Mouse (Mus musculus) lung, embryonic 14.5 days (tissue): ENCODE measurements at regions not wholly inside any gene's neighbourhood (a gene's known extent, or its start where the extent isn't known, plus 50 kb on each side); places are given as distances from the start of the nearest gene placed in this dataset.
A peak's percentile ranks its signal among the peaks of the same experiment; 100 is the strongest.

Source experiments
- ATAC-seq: fragments of 200-750 bp; cut with Nextera tagmentation; 2 replicates; pipeline ENCODE4 v1.8.0; 2017; ENCODE audit warnings: mild to moderate bottlenecking, moderate TSS enrichment, moderate library complexity; ENCODE audit not compliant: insufficient read depth
- DNase-seq: peaks from one replicate; pipeline ENCODE4 v3.0.0-alpha.2; 2015
- H3K27ac ChIP-seq: fragments of 300-500 bp; sonication (generic); 2 replicates; pipeline ENCODE4 v1.5.1; 2014; ENCODE audit warnings: low read depth, mild to moderate bottlenecking, moderate library complexity
- H3K27me3 ChIP-seq: fragments of 300-500 bp; sonication (generic); 2 replicates; pipeline ENCODE4 v1.6.1; 2014; ENCODE audit warnings: low read length, control low read depth; ENCODE audit not compliant: insufficient read depth
- H3K36me3 ChIP-seq: fragments of 300-500 bp; sonication (generic); 2 replicates; pipeline ENCODE4 v1.6.1; 2014; ENCODE audit warnings: control low read depth; ENCODE audit not compliant: insufficient read depth
- H3K4me1 ChIP-seq: fragments of 300-500 bp; sonication (generic); 2 replicates; pipeline ENCODE4 v1.6.1; 2014; ENCODE audit warnings: antibody characterized with exemption, control low read depth; ENCODE audit not compliant: insufficient read depth
- H3K4me2 ChIP-seq: fragments of 300-500 bp; sonication (generic); 2 replicates; pipeline ENCODE4 v1.6.1; 2014; ENCODE audit warnings: mild to moderate bottlenecking
- H3K4me3 ChIP-seq: fragments of 300-500 bp; sonication (generic); 2 replicates; pipeline ENCODE4 v1.5.1; 2014; ENCODE audit warnings: low read depth, low read length
- H3K9ac ChIP-seq: fragments of 300-500 bp; sonication (generic); 2 replicates; pipeline ENCODE4 v1.6.1; 2014
- H3K9me3 ChIP-seq: fragments of 300-500 bp; sonication (generic); 2 replicates; pipeline ENCODE4 v1.6.1; 2016; ENCODE audit warnings: low read depth, low read length, control low read depth
- CTCF ChIP-seq: IDR thresholded peaks from 2 replicates; pipeline ENCODE4 v1.5.1; 2016; ENCODE audit warnings: antibody characterized with exemption, low read depth
- WGBS: fragments of 180-500 bp; shearing (Covaris S2); extraction: QIAGEN DNeasy Blood & Tissue Kit; methylation state at CpG from one replicate; pipeline ENCODE4 v1.1.7; 2014; 5-methylcytosine and 5-hydroxymethylcytosine counted together

- no peak for TF ChIP-seq CTCF
- DNase-seq = peak; percentile 16
- ATAC-seq = no peak
- no peaks in the 10 kb centered on the region for H3K4me1 ChIP-seq
- no peak overlapping the region for H3K9ac ChIP-seq
- H3K36me3 ChIP-seq = no peaks in the 10 kb centered on the region
- H3K27ac ChIP-seq = no peak overlapping the region
- H3K27me3 ChIP-seq = no peaks in the 10 kb centered on the region
- H3K4me3 ChIP-seq = no peak overlapping the region
- 58% methylated on average over 6 of the region's 6 CpGs for WGBS
- no peak overlapping the region for H3K4me2 ChIP-seq
- no peaks in the 10 kb centered on the region for H3K9me3 ChIP-seq
Measured at GRCm38 (mm10) chr3:100773237-100773636, 52.0 kb upstream of the Vtcn1 start.

DNA sequence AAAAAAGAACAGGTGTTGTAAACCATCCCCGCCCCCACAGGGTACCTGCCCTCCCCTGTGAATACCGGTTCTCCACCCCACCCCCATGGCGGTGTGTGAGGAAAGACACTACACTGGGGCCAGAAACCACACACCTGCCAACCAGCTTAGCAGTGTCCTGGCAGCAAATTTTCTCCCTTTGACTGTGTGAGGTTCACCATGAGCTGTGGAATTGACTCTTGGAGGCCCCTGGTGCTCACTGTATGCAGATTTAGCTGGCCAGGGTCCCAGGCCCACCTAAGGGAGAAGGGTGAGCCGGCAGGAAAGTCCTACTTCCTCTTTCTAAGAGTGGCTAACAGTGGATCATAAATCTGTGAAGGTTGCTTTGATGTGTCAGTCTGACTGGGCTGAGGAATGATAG is 53.9 kb upstream of the Vtcn1 start:
- Histone ChIP-seq H3K4me1 (no peaks in the 10 kb centered on the region), H3K9me3 (no peaks in the 10 kb centered on the region), H3K9ac (no peak overlapping the region), H3K4me3 (no peak overlapping the region), H3K4me2 (no peak overlapping the region), H3K27ac (no peak overlapping the region), H3K36me3 (no peaks in the 10 kb centered on the region), H3K27me3 (no peaks in the 10 kb centered on the region)
- DNase-seq (no peak), ATAC-seq (no peak)
- 76% methylated on average over 4 of the region's 4 CpGs for WGBS
- no peak for TF ChIP-seq CTCF

- no peak overlapping the region for H3K4me2 ChIP-seq
- ATAC-seq = no peak
- DNase-seq = no peak
- no peaks in the 10 kb centered on the region for H3K9me3 ChIP-seq
- H3K36me3 ChIP-seq = no peaks in the 10 kb centered on the region
- no peak overlapping the region for H3K4me3 ChIP-seq
- 68% methylated on average over 3 of the region's 3 CpGs for WGBS
- H3K27ac ChIP-seq = no peak overlapping the region
- no peaks in the 10 kb centered on the region for H3K27me3 ChIP-seq
- no peaks in the 10 kb centered on the region for H3K4me1 ChIP-seq
- no peak for TF ChIP-seq CTCF
- no peak overlapping the region for H3K9ac ChIP-seq
Measured at GRCm38 (mm10) chr3:100770841-100771240, 54.4 kb upstream of the Vtcn1 start.

GRCm38 (mm10) chr3:100769146-100769545 is 56.1 kb upstream of the Vtcn1 start:
- no peak for TF ChIP-seq CTCF
- H3K4me1 ChIP-seq = no peaks in the 10 kb centered on the region
- no peak for ATAC-seq
- DNase-seq = no peak
- H3K9me3 ChIP-seq = no peaks in the 10 kb centered on the region
- no peak overlapping the region for H3K4me2 ChIP-seq
- H3K27ac ChIP-seq = no peak overlapping the region
- WGBS = 74% methylated on average over 4 of the region's 4 CpGs
- no peaks in the 10 kb centered on the region for H3K27me3 ChIP-seq
- no peak overlapping the region for H3K9ac ChIP-seq
- no peaks in the 10 kb centered on the region for H3K36me3 ChIP-seq
- no peak overlapping the region for H3K4me3 ChIP-seq

DNA sequence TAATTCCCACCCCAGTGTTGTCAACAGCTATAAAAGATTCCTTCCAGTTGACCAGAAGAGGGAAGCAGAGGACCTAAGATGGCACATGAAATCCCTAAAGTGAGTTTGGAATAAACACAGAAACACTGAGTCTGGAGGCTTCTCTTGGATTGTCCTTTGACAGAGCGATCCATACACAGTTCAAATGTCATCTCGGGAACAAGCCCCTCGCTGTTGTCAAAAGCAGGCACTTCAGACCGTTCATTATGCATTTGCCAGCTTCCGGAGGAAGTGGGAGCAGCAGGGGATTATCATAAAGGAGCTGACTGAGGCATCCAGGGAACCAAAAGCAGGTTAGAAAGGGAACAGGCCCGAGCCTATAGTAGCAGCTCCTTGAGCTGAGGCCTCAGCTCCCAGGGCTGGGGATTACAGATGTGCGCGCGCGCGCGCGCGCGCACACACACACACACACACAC is 57.1 kb upstream of the Vtcn1 start:
- 37% methylated on average over 15 of the region's 15 CpGs for WGBS
- H3K9ac ChIP-seq = no peak overlapping the region
- H3K27ac ChIP-seq = no peak overlapping the region
- H3K36me3 ChIP-seq = no peaks in the 10 kb centered on the region
- H3K9me3 ChIP-seq = no peaks in the 10 kb centered on the region
- H3K4me3 ChIP-seq = no peak overlapping the region
- peak; percentile 72 for TF ChIP-seq CTCF
- ATAC-seq (peak; percentile 81), DNase-seq (peak; percentile 78)
- no peaks in the 10 kb centered on the region for H3K27me3 ChIP-seq
- H3K4me2 ChIP-seq = peak overlapping the region; percentile 7; the same call in 1 of the 2 replicates
- H3K4me1 ChIP-seq = no peaks in the 10 kb centered on the region

DNA sequence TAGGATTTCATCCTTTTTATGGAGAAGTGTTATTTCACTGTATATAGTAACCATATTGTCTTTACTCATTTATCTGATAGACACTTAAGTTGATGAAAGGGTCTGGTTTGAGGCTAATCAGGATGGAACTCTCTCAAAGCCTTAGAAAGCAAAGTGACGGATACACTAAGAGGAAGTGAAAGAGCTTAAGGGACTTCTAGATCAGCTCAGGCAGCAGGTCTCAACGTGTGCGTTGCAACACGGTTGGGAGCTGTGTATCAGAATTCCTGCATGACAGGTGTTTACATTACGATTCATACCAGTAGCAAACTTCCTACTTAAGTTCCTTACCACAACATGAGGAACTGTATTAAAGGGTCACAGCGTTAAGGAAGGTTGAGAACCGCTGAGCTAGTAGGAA is 59.9 kb upstream of the Vtcn1 start:
- no peak for DNase-seq
- Histone ChIP-seq H3K27me3 (no peaks in the 10 kb centered on the region), H3K36me3 (no peaks in the 10 kb centered on the region), H3K9me3 (no peaks in the 10 kb centered on the region), H3K4me1 (no peaks in the 10 kb centered on the region), H3K9ac (no peak overlapping the region), H3K4me2 (no peak overlapping the region), H3K27ac (no peak overlapping the region), H3K4me3 (no peak overlapping the region)
- no peak for ATAC-seq
- 32% methylated on average over 7 of the region's 7 CpGs for WGBS
- TF ChIP-seq CTCF = no peak

DNA sequence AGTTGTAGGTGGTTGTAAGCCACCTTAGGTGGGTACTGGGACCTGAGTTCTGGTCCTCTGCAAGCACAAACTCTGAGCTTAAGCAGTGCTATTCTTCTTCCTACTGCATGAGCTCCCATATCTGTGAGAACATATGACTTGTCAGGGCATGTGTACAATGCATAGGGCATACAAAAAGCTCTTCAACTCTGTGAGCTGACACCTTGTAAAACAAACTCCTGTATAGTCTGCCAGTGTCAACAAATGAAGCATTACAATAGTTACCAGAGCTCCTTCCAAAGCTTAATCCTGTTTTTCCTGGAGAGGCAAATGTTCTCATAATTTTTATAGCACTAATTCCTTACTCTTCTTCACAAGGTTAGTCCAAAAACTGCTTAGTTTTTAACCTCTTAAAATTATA is 62.4 kb upstream of the Vtcn1 start:
- no peak overlapping the region for H3K4me2 ChIP-seq
- DNase-seq = no peak
- no peak overlapping the region for H3K27ac ChIP-seq
- no peaks in the 10 kb centered on the region for H3K4me1 ChIP-seq
- H3K9me3 ChIP-seq = no peaks in the 10 kb centered on the region
- TF ChIP-seq CTCF = no peak
- no peaks in the 10 kb centered on the region for H3K27me3 ChIP-seq
- no peaks in the 10 kb centered on the region for H3K36me3 ChIP-seq
- ATAC-seq = no peak
- H3K9ac ChIP-seq = no peak overlapping the region
- no peak overlapping the region for H3K4me3 ChIP-seq
